Mouse (Mus musculus): ENCODE data around the gene Nf2.

The Nf2 gene

GRCm38 (mm10) chr11:4793006-4793405 lies 56.3 kb downstream of the Nf2 start:
- DNase-seq (ENCODE audit: low spot score) = no peak

- DNase-seq (ENCODE audit: low spot score) = no peak
Observed at GRCm38 (mm10) chr11:4791549-4791948, 57.8 kb downstream of the Nf2 start.

- DNase-seq (ENCODE audit: low spot score) = no peak
Observed at GRCm38 (mm10) chr11:4789691-4790090, 59.6 kb downstream of the Nf2 start.

GRCm38 (mm10) chr11:4784629-4785142 lies 64.7 kb downstream of the Nf2 start:
- no peak for DNase-seq (ENCODE audit: low spot score)

GRCm38 (mm10) chr11:4783116-4783515 lies 66.2 kb downstream of the Nf2 start:
- DNase-seq (ENCODE audit: low spot score) = no peak

- DNase-seq (ENCODE audit: low spot score) = no peak
Observed at GRCm38 (mm10) chr11:4780927-4781326, 68.4 kb downstream of the Nf2 start.

- no peak for DNase-seq (ENCODE audit: low spot score)
Observed at GRCm38 (mm10) chr11:4772925-4773324, 76.4 kb downstream of the Nf2 start.

GRCm38 (mm10) chr11:4771756-4772155 lies 77.6 kb downstream of the Nf2 start:
- DNase-seq (ENCODE audit: low spot score) = no peak

- no peak for DNase-seq (ENCODE audit: low spot score)
Observed at GRCm38 (mm10) chr11:4769881-4770280, 79.5 kb downstream of the Nf2 start.

- DNase-seq (ENCODE audit: low spot score) = no peak
Observed at GRCm38 (mm10) chr11:4769293-4769692, 80.0 kb downstream of the Nf2 start.

GRCm38 (mm10) chr11:4768399-4768798 lies 80.9 kb downstream of the Nf2 start:
- no peak for DNase-seq (ENCODE audit: low spot score)

- no peak for DNase-seq (ENCODE audit: low spot score)
Observed at GRCm38 (mm10) chr11:4764476-4764875, 84.9 kb downstream of the Nf2 start.

GRCm38 (mm10) chr11:4763631-4764030 lies 85.7 kb downstream of the Nf2 start:
- DNase-seq (ENCODE audit: low spot score) = no peak

- DNase-seq (ENCODE audit: low spot score) = no peak
Observed at GRCm38 (mm10) chr11:4762511-4762910, 86.8 kb downstream of the Nf2 start.

GRCm38 (mm10) chr11:4761991-4762390 lies 87.3 kb downstream of the Nf2 start:
- DNase-seq (ENCODE audit: low spot score) = no peak

GRCm38 (mm10) chr11:4760438-4760837 lies 88.9 kb downstream of the Nf2 start:
- DNase-seq (ENCODE audit: low spot score) = no peak

GRCm38 (mm10) chr11:4757789-4758158 lies 91.6 kb downstream of the Nf2 start:
- no peak for DNase-seq (ENCODE audit: low spot score)

- no peak for DNase-seq (ENCODE audit: low spot score)
Observed at GRCm38 (mm10) chr11:4756984-4757788, 92.2 kb downstream of the Nf2 start.

- no peak for DNase-seq (ENCODE audit: low spot score)
Observed at GRCm38 (mm10) chr11:4756460-4756859, 92.9 kb downstream of the Nf2 start.

- DNase-seq (ENCODE audit: low spot score) = no peak
Observed at GRCm38 (mm10) chr11:4754867-4755266, 94.5 kb downstream of the Nf2 start.

GRCm38 (mm10) chr11:4754036-4754435 lies 95.3 kb downstream of the Nf2 start:
- DNase-seq (ENCODE audit: low spot score) = no peak

GRCm38 (mm10) chr11:4752836-4753235 lies 96.5 kb downstream of the Nf2 start:
- no peak for DNase-seq (ENCODE audit: low spot score)

GRCm38 (mm10) chr11:4750263-4750662 lies 99.1 kb downstream of the Nf2 start:
- DNase-seq (ENCODE audit: low spot score) = peak; percentile 36

GRCm38 (mm10) chr11:4747285-4747684 lies 102.1 kb downstream of the Nf2 start:
- no peak for DNase-seq (ENCODE audit: low spot score)

Data from ovary, postnatal 10 days (tissue).